Mouse (Mus musculus): Measurements from ENCODE around the gene Yaf2. TPM values are rescaled to one million over a fixed set of nuclear protein-coding genes. Genes with fewer than 3 reads are reported as not detected.
"Not testable (repeated sequence)": the region's sequence is repeated elsewhere in the genome, so short reads cannot be mapped to it uniquely, and the experiment has no call there.

Yaf2 gene
- polyA plus RNA-seq (2016; fragmentation: Nextera tagmentation; extraction: Ambion mirVana): 106 and 128 TPM in 2 replicates

GRCm38 (mm10) chr15:93336925-93337761 is at the start of gene Yaf2:
Yaf2 (minus strand) TSS chr15:93336935.
- Histone ChIP-seq H3K36me3 (peaks cover 15% of the 10 kb centered on the region), H3K27ac (peak within 1 kb of the TSS; percentile 97), H3K27me3 (ENCODE audit: low read depth, poor library complexity, severe bottlenecking) (no peaks in the 10 kb centered on the region), H3K4me3 (peak within 1 kb of the TSS; percentile 88), H3K9me3 (replicated peaks) (no peaks in the 10 kb centered on the region), H3K4me1 (peaks cover 14% of the 10 kb centered on the region; the same call in 1 of the 2 replicates)
- under 1% methylated on average over 73 of the region's 73 CpGs for WGBS
- peak; percentile 91 for DNase-seq (ENCODE audit: low spot score)

- Histone ChIP-seq H3K27me3 (ENCODE audit: low read depth, poor library complexity, severe bottlenecking) (no peaks in the 10 kb centered on the region), H3K4me1 (0 out of 2 replicates have a peak, but pooled peaks cover 2% of the 10 kb centered on the region), H3K27ac (no peak overlapping the region), H3K9me3 (replicated peaks) (no peaks in the 10 kb centered on the region), H3K36me3 (peaks cover 26% of the 10 kb centered on the region), H3K4me3 (no peak overlapping the region)
- no peak for DNase-seq (ENCODE audit: low spot score)
- 55% methylated on average over 5 of the region's 5 CpGs for WGBS
These were observed 44.6 kb upstream of the Yaf2 start for GRCm38 (mm10) chr15:93381337-93381736.

GRCm38 (mm10) chr15:93379177-93379576 is 42.4 kb upstream of the Yaf2 start:
- H3K4me3 ChIP-seq: no peak overlapping the region
- 76% methylated on average over 3 of the region's 3 CpGs for WGBS
- DNase-seq (ENCODE audit: low spot score): no peak

GRCm38 (mm10) chr15:93375696-93376095 is 39.0 kb upstream of the Yaf2 start:
- no peaks in the 10 kb centered on the region for H3K9me3 ChIP-seq (replicated peaks)
- H3K4me3 ChIP-seq: no peak overlapping the region
- H3K27ac ChIP-seq: no peak overlapping the region
- 0 out of 2 replicates have a peak, but pooled peaks cover 2% of the 10 kb centered on the region for H3K4me1 ChIP-seq
- no peaks in the 10 kb centered on the region for H3K27me3 ChIP-seq (ENCODE audit: low read depth, poor library complexity, severe bottlenecking)
- H3K36me3 ChIP-seq: no peaks in the 10 kb centered on the region
- 94% methylated on average over 5 of the region's 5 CpGs for WGBS
- no peak for DNase-seq (ENCODE audit: low spot score)

More at GRCm38 (mm10) chr15:93379177-93379576, 42.4 kb upstream of the Yaf2 start:
- no peak overlapping the region for H3K27ac ChIP-seq
- no peaks in the 10 kb centered on the region for H3K27me3 ChIP-seq (ENCODE audit: low read depth, poor library complexity, severe bottlenecking)
- H3K4me1 ChIP-seq: 0 out of 2 replicates have a peak, but pooled peaks cover 2% of the 10 kb centered on the region
- H3K36me3 ChIP-seq: peaks cover 7% of the 10 kb centered on the region
- no peaks in the 10 kb centered on the region for H3K9me3 ChIP-seq (replicated peaks)

GRCm38 (mm10) chr15:93372525-93373119 is 35.9 kb upstream of the Yaf2 start:
- not testable (repeated sequence) for H3K27me3 ChIP-seq (ENCODE audit: low read depth, poor library complexity, severe bottlenecking); H3K4me3 ChIP-seq; DNase-seq (ENCODE audit: low spot score); H3K9me3 ChIP-seq (replicated peaks); H3K4me1 ChIP-seq; H3K27ac ChIP-seq; H3K36me3 ChIP-seq

GRCm38 (mm10) chr15:93371838-93372237 is 35.1 kb upstream of the Yaf2 start:
- Histone ChIP-seq H3K27ac (no peak overlapping the region), H3K4me3 (no peak overlapping the region), H3K27me3 (ENCODE audit: low read depth, poor library complexity, severe bottlenecking) (no peaks in the 10 kb centered on the region), H3K9me3 (replicated peaks) (no peaks in the 10 kb centered on the region), H3K36me3 (no peaks in the 10 kb centered on the region), H3K4me1 (0 out of 2 replicates have a peak, but pooled peaks cover 2% of the 10 kb centered on the region)
- 88% methylated on average over 2 of the region's 2 CpGs for WGBS
- no peak for DNase-seq (ENCODE audit: low spot score)

GRCm38 (mm10) chr15:93368558-93368957 is 31.8 kb upstream of the Yaf2 start:
- H3K36me3 ChIP-seq: no peaks in the 10 kb centered on the region
- WGBS: 57% methylated on average over 9 of the region's 9 CpGs
- no peaks in the 10 kb centered on the region for H3K27me3 ChIP-seq (ENCODE audit: low read depth, poor library complexity, severe bottlenecking)
- no peaks in the 10 kb centered on the region for H3K9me3 ChIP-seq (replicated peaks)
- no peak overlapping the region for H3K27ac ChIP-seq
- 0 out of 2 replicates have a peak, but pooled peaks cover 2% of the 10 kb centered on the region for H3K4me1 ChIP-seq
- no peak for DNase-seq (ENCODE audit: low spot score)
- H3K4me3 ChIP-seq: no peak overlapping the region

- Histone ChIP-seq H3K27ac (no peak overlapping the region), H3K4me3 (no peak overlapping the region), H3K27me3 (ENCODE audit: low read depth, poor library complexity, severe bottlenecking) (no peaks in the 10 kb centered on the region), H3K36me3 (no peaks in the 10 kb centered on the region), H3K4me1 (0 out of 2 replicates have a peak, but pooled peaks cover 2% of the 10 kb centered on the region), H3K9me3 (replicated peaks) (no peaks in the 10 kb centered on the region)
- whole genome bisulfite sequencing: 90% methylated on average over 6 of the region's 6 CpGs
- no peak for DNase-seq (ENCODE audit: low spot score)
These were observed 28.8 kb upstream of the Yaf2 start for GRCm38 (mm10) chr15:93365561-93365960.

- H3K4me3 ChIP-seq: no peak overlapping the region
- H3K36me3 ChIP-seq: no peaks in the 10 kb centered on the region
- no peaks in the 10 kb centered on the region for H3K9me3 ChIP-seq (replicated peaks)
- WGBS: 92% methylated on average over 19 of the region's 19 CpGs
- H3K27ac ChIP-seq: no peak overlapping the region
- H3K27me3 ChIP-seq (ENCODE audit: low read depth, poor library complexity, severe bottlenecking): no peaks in the 10 kb centered on the region
- DNase-seq (ENCODE audit: low spot score): no peak
- no peaks in the 10 kb centered on the region for H3K4me1 ChIP-seq
These were observed 21.8 kb upstream of the Yaf2 start for GRCm38 (mm10) chr15:93358346-93359095.

- Histone ChIP-seq H3K4me3 (no peak overlapping the region), H3K9me3 (replicated peaks) (no peaks in the 10 kb centered on the region), H3K27me3 (ENCODE audit: low read depth, poor library complexity, severe bottlenecking) (no peaks in the 10 kb centered on the region), H3K4me1 (peaks cover 10% of the 10 kb centered on the region; the same call in 1 of the 2 replicates), H3K36me3 (no peaks in the 10 kb centered on the region), H3K27ac (no peak overlapping the region)
- 91% methylated on average over 10 of the region's 10 CpGs for WGBS
- no peak for DNase-seq (ENCODE audit: low spot score)
These were observed 4.1 kb upstream of the Yaf2 start for GRCm38 (mm10) chr15:93340630-93341379.

GRCm38 (mm10) chr15:93336658-93336924 is 144 bp downstream of the Yaf2 start:
- WGBS: 5% methylated on average over 51 of the region's 52 CpGs
- Histone ChIP-seq H3K4me3 (peak overlapping the region; percentile 88), H3K36me3 (peaks cover 18% of the 10 kb centered on the region), H3K27me3 (ENCODE audit: low read depth, poor library complexity, severe bottlenecking) (no peaks in the 10 kb centered on the region), H3K4me1 (peaks cover 14% of the 10 kb centered on the region; the same call in 1 of the 2 replicates), H3K27ac (peak overlapping the region; percentile 97), H3K9me3 (replicated peaks) (no peaks in the 10 kb centered on the region)
- DNase-seq (ENCODE audit: low spot score): no peak

Measured in limb, embryonic 10.5 days (tissue).